Mouse (Mus musculus): ENCODE measurements around the gene Socs1. TPM values are rescaled to one million over a fixed set of nuclear protein-coding genes. Genes with fewer than 3 reads are reported as not detected.

Gene Socs1
- polyA plus RNA-seq, 1 experiment from 2014 or later = 4.0 TPM

DNA sequence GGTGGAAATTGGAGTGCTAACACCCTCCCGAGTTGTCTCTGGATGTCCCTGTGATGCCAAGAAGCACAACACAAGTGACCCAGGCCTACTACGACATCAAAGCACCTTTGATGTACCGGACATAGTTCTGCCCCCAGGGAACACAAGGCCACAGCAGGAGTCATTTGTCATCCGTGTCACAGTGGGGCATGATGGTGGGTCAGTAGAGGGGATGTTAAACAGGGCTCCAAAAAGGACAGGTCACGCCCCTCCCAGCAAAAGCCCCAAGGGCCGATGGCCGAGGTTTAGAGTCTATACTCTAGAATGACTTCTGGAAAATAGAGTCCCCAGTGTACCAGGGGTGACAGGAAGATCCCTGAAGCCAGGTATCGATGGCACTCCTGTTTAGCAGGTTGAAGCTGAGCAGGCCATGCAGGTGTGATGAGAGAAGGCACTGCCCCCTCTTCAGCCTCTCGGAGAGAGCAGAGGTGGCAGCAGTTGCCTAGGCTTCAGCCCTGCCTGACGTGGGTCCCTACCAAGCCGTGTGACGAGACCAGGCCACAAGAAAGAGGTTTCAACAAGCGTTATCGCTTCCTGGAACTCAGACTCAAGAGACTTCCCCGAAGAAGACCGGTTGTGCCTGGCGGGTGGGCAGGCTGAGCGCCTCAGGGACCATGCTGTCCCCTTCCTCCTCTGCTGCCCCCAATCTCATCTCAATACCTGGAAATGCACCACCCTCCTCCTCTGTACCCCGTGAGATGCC lies 13.4 kb downstream of the Socs1 start:
- Histone ChIP-seq H3K4me1 (ENCODE audit: control insufficient read depth in 2 of 2, insufficient read depth in 2 of 2, low read length in 2 of 2) (peaks cover 11 to 12% of the 10 kb centered on the region in 2 experiments), H3K27me3 (ENCODE audit: control insufficient read depth, insufficient read depth, low read length) (no peaks in the 10 kb centered on the region), H3K4me2 (ENCODE audit: low read length) (no peak overlapping the region), H3K27ac (replicated peaks in 1 of 2; ENCODE audit: control insufficient read depth in 1 of 2, insufficient read depth in 1 of 2, low read depth in 2 of 2, low read length in 2 of 2) (no peak overlapping the region), H3K9me3 (ENCODE audit: control insufficient read depth, low read length) (no peaks in the 10 kb centered on the region), H3K9ac (ENCODE audit: low read length) (no peak overlapping the region), H3K4me3 (ENCODE audit: control insufficient read depth in 1 of 2, insufficient read depth in 1 of 2, low read depth in 1 of 2, low read length in 2 of 2) (no peak overlapping the region), H3K36me3 (ENCODE audit: control insufficient read depth, insufficient read depth, low read length) (no peaks in the 10 kb centered on the region)
- 66% methylated on average over 19 of the region's 19 CpGs for WGBS
- no peak for ATAC-seq (ENCODE audit: insufficient number of reproducible peaks, insufficient read depth, low FRiP score, low read depth)

DNA sequence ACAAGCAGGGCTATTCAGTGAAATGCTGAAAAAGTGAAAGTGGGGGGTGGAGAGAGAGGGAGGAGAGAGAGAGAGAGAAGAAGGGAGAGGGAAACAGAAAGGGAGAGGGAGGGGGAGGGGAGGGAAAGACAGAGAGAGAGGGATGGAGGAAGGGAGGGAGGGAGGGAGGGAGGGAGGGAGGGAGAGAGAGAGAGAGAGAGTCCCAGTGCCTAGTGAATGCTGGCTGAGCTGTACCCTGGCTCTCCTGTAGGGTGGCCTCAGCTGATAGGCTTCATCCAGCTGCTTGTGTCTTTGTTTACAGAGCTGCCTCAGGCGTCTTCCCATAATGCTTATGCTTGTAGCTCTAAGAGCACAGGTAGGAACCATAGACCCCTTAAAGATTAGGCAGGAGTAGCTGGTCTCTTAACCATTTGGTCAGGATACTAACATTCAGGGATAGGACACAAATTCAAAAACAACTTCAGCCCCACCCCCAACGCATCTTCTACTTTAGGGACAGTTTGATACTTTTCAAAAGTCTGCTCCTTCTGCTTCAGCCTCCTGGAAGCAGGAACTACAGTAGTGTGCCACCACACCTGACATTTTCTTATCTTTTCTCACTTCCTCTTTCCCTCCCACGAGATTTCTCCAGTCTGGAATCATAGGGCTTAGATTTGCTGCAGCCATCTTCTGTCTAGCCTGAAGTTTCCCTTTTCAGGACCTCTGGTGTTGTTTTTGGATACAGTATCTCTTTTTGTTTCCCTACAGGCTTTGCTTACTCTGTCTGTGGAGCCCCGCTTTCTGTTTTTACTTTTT lies 14.6 kb downstream of the Socs1 start:
- Histone ChIP-seq H3K36me3 (ENCODE audit: control insufficient read depth, insufficient read depth, low read length) (no peaks in the 10 kb centered on the region), H3K4me1 (ENCODE audit: control insufficient read depth in 2 of 2, insufficient read depth in 2 of 2, low read length in 2 of 2) (peaks cover 4 to 12% of the 10 kb centered on the region in 2 experiments; a peak in 2 of 4 replicates), H3K4me3 (ENCODE audit: control insufficient read depth in 1 of 2, insufficient read depth in 1 of 2, low read depth in 1 of 2, low read length in 2 of 2) (no peak overlapping the region), H3K9ac (ENCODE audit: low read length) (no peak overlapping the region), H3K4me2 (ENCODE audit: low read length) (no peak overlapping the region), H3K27ac (replicated peaks in 1 of 2; ENCODE audit: control insufficient read depth in 1 of 2, insufficient read depth in 1 of 2, low read depth in 2 of 2, low read length in 2 of 2) (no peak overlapping the region), H3K9me3 (ENCODE audit: control insufficient read depth, low read length) (no peaks in the 10 kb centered on the region), H3K27me3 (ENCODE audit: control insufficient read depth, insufficient read depth, low read length) (no peaks in the 10 kb centered on the region)
- no peak for ATAC-seq (ENCODE audit: insufficient number of reproducible peaks, insufficient read depth, low FRiP score, low read depth)
- 52% methylated on average over 4 of the region's 4 CpGs for WGBS

DNA sequence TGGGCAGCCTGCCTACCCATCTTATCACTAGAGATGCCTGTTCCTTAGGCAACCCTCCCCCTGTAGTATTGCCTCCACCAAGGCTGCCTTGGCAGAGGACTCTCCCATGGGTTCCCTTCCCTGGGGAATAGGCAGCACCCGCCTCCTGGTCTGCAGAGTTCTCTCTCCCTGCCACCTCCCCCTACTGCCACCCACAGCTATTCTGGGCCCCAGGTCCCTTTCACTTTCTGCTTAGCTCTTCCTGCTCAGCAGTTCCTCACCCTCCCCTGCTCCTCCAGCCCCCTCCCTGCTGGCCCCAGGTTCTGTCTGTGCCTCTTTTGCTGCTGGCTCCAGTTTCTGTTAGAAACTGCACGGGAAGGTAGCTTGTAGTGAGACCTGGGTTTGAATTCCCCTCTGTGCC lies 15.7 kb downstream of the Socs1 start:
- 32% methylated on average over 2 of the region's 2 CpGs for WGBS
- no peak overlapping the region for H3K27ac ChIP-seq (replicated peaks in 1 of 2; ENCODE audit: control insufficient read depth in 1 of 2, insufficient read depth in 1 of 2, low read depth in 2 of 2, low read length in 2 of 2)

DNA sequence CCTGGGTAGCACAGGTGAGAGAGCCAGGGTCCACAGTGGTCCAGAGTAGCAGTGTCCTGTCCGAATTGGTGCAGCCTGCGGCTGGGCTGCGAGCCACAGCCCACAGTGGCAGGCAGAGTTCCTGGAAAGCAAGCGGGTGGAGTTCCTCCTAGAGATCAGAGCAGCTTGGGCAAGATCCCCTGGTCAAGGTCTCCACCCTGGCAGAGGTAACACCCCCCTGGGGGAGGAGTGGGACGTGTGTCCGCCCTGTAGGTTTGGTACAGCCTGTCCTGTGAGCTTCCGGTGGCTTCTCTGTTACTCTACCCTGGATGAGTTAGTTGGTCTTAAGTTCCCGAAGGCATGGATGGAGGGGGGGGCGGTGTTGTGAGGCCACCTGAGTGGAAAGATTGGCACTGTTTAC lies 16.5 kb downstream of the Socs1 start:
- no peaks in the 10 kb centered on the region for H3K36me3 ChIP-seq (ENCODE audit: control insufficient read depth, insufficient read depth, low read length)
- 55% methylated on average over 9 of the region's 9 CpGs for WGBS
- no peak overlapping the region for H3K9ac ChIP-seq (ENCODE audit: low read length)
- no peaks in the 10 kb centered on the region for H3K9me3 ChIP-seq (ENCODE audit: control insufficient read depth, low read length)
- no peak overlapping the region for H3K4me2 ChIP-seq (ENCODE audit: low read length)
- H3K27me3 ChIP-seq (ENCODE audit: control insufficient read depth, insufficient read depth, low read length) = no peaks in the 10 kb centered on the region
- peaks cover 4 to 12% of the 10 kb centered on the region in 2 experiments; a peak in 2 of 4 replicates for H3K4me1 ChIP-seq (ENCODE audit: control insufficient read depth in 2 of 2, insufficient read depth in 2 of 2, low read length in 2 of 2)
- H3K27ac ChIP-seq (replicated peaks in 1 of 2; ENCODE audit: control insufficient read depth in 1 of 2, insufficient read depth in 1 of 2, low read depth in 2 of 2, low read length in 2 of 2) = no peak overlapping the region
- no peak overlapping the region for H3K4me3 ChIP-seq (ENCODE audit: control insufficient read depth in 1 of 2, insufficient read depth in 1 of 2, low read depth in 1 of 2, low read length in 2 of 2)
- ATAC-seq (ENCODE audit: insufficient number of reproducible peaks, insufficient read depth, low FRiP score, low read depth) = no peak

More for the DNA sequence above, 15.7 kb downstream of the Socs1 start:
- no peak for ATAC-seq (ENCODE audit: insufficient number of reproducible peaks, insufficient read depth, low FRiP score, low read depth)
- no peak overlapping the region for H3K4me3 ChIP-seq (ENCODE audit: control insufficient read depth in 1 of 2, insufficient read depth in 1 of 2, low read depth in 1 of 2, low read length in 2 of 2)
- no peak overlapping the region for H3K9ac ChIP-seq (ENCODE audit: low read length)
- H3K9me3 ChIP-seq (ENCODE audit: control insufficient read depth, low read length) = no peaks in the 10 kb centered on the region
- peaks cover 4 to 12% of the 10 kb centered on the region in 2 experiments; a peak in 2 of 4 replicates for H3K4me1 ChIP-seq (ENCODE audit: control insufficient read depth in 2 of 2, insufficient read depth in 2 of 2, low read length in 2 of 2)
- no peaks in the 10 kb centered on the region for H3K36me3 ChIP-seq (ENCODE audit: control insufficient read depth, insufficient read depth, low read length)
- no peak overlapping the region for H3K4me2 ChIP-seq (ENCODE audit: low read length)
- H3K27me3 ChIP-seq (ENCODE audit: control insufficient read depth, insufficient read depth, low read length) = no peaks in the 10 kb centered on the region

DNA sequence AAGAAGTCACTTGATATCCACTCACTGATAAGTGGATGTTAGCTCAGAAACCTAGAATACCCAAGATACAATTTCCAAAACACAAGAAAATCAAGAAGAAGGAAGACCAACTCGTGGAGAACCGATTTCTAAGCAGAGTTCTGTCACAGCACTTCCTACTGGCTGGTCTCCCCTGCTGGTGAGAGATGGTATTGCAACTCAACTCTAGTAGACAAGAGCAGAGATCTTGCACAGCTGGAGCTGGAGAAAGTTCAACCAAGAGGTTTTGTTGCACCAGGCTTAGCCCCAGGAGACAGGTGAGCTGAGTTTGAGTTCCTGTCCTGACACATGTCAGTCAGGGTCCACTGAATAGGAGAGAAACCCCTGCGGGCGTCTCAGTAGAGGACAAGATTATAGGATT lies 18.2 kb downstream of the Socs1 start:
- Histone ChIP-seq H3K4me3 (ENCODE audit: control insufficient read depth in 1 of 2, insufficient read depth in 1 of 2, low read depth in 1 of 2, low read length in 2 of 2) (no peak overlapping the region), H3K9me3 (ENCODE audit: control insufficient read depth, low read length) (no peaks in the 10 kb centered on the region), H3K27ac (replicated peaks in 1 of 2; ENCODE audit: control insufficient read depth in 1 of 2, insufficient read depth in 1 of 2, low read depth in 2 of 2, low read length in 2 of 2) (no peak overlapping the region), H3K27me3 (ENCODE audit: control insufficient read depth, insufficient read depth, low read length) (0 out of 2 replicates have a peak, but pooled peaks cover 2% of the 10 kb centered on the region), H3K4me2 (ENCODE audit: low read length) (no peak overlapping the region), H3K36me3 (ENCODE audit: control insufficient read depth, insufficient read depth, low read length) (no peaks in the 10 kb centered on the region), H3K9ac (ENCODE audit: low read length) (no peak overlapping the region), H3K4me1 (ENCODE audit: control insufficient read depth in 2 of 2, insufficient read depth in 2 of 2, low read length in 2 of 2) (peaks cover 4 to 12% of the 10 kb centered on the region in 2 experiments; a peak in 2 of 4 replicates)
- ATAC-seq (ENCODE audit: insufficient number of reproducible peaks, insufficient read depth, low FRiP score, low read depth) = no peak
- 38% methylated on average over 4 of the region's 4 CpGs for WGBS

DNA sequence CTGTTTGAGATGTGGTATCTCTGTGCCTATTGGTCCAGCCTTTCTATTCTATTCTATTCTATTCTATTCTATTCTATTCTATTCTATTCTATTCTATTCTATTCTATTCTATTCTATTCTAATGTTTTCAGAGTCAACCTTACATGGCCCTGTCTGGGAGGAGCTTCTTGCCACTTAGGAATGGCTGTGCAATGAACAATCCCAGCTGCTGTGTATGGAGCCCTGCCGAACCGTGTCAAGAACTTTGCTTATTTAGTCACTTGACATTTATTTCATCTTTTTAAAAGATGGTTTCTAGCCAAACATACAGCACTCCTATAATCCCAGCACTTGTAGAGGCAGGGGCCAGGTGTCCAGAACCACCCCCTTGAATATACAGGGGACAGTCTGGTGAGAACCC lies 21.0 kb downstream of the Socs1 start:
- WGBS = 58% methylated on average over 2 of the region's 2 CpGs
- ATAC-seq (ENCODE audit: insufficient number of reproducible peaks, insufficient read depth, low FRiP score, low read depth) = no peak
- peaks cover 0 to 5% of the 10 kb centered on the region in 2 experiments; a peak in 2 of 4 replicates for H3K4me1 ChIP-seq (ENCODE audit: control insufficient read depth in 2 of 2, insufficient read depth in 2 of 2, low read length in 2 of 2)
- H3K27ac ChIP-seq (replicated peaks in 1 of 2; ENCODE audit: control insufficient read depth in 1 of 2, insufficient read depth in 1 of 2, low read depth in 2 of 2, low read length in 2 of 2) = no peak overlapping the region
- no peaks in the 10 kb centered on the region for H3K36me3 ChIP-seq (ENCODE audit: control insufficient read depth, insufficient read depth, low read length)
- H3K4me2 ChIP-seq (ENCODE audit: low read length) = no peak overlapping the region
- H3K4me3 ChIP-seq (ENCODE audit: control insufficient read depth in 1 of 2, insufficient read depth in 1 of 2, low read depth in 1 of 2, low read length in 2 of 2) = no peak overlapping the region
- H3K9ac ChIP-seq (ENCODE audit: low read length) = no peak overlapping the region
- H3K27me3 ChIP-seq (ENCODE audit: control insufficient read depth, insufficient read depth, low read length) = 0 out of 2 replicates have a peak, but pooled peaks cover 3% of the 10 kb centered on the region
- H3K9me3 ChIP-seq (ENCODE audit: control insufficient read depth, low read length) = no peaks in the 10 kb centered on the region

DNA sequence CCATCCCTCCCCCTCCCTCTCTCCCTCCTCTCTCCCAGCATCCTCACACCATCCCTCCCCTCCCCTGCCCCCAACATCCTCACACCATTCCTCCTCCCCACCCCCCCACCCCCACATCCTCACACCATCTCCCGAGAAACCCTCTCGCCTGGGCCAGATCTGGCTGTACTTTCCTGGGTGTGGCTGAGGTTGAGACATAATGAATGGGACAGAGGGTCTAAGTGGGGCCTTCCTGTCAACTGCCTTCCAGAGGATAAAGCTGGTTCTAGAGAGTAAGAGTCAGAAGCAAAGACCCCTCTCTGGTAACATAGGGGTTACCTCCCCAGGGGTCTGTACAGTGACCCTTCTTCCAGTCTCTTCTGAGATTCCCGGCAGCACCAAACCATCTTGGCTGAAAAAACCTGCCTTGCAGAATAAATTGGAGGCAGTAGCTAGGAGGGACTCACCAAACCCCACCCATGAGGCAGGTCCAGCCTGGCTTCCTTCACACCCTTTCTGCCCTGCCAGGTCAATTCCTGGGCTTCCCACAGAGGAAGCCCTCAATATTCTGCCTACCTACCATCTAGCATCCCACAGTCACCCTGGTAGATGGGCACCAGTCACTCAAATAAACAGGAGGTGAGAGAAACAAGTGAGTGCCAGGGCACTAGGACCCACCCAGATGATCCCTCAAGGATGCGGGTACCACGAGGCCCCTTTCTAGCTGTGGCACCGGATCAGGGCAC lies 21.6 kb downstream of the Socs1 start:
- Histone ChIP-seq H3K4me3 (ENCODE audit: control insufficient read depth in 1 of 2, insufficient read depth in 1 of 2, low read depth in 1 of 2, low read length in 2 of 2) (no peak overlapping the region), H3K4me1 (ENCODE audit: control insufficient read depth in 2 of 2, insufficient read depth in 2 of 2, low read length in 2 of 2) (peaks cover 0 to 5% of the 10 kb centered on the region in 2 experiments; a peak in 2 of 4 replicates), H3K9me3 (ENCODE audit: control insufficient read depth, low read length) (no peaks in the 10 kb centered on the region), H3K27me3 (ENCODE audit: control insufficient read depth, insufficient read depth, low read length) (0 out of 2 replicates have a peak, but pooled peaks cover 3% of the 10 kb centered on the region), H3K27ac (replicated peaks in 1 of 2; ENCODE audit: control insufficient read depth in 1 of 2, insufficient read depth in 1 of 2, low read depth in 2 of 2, low read length in 2 of 2) (no peak overlapping the region), H3K4me2 (ENCODE audit: low read length) (no peak overlapping the region), H3K9ac (ENCODE audit: low read length) (no peak overlapping the region), H3K36me3 (ENCODE audit: control insufficient read depth, insufficient read depth, low read length) (no peaks in the 10 kb centered on the region)
- WGBS = 53% methylated on average over 6 of the region's 6 CpGs
- ATAC-seq (ENCODE audit: insufficient number of reproducible peaks, insufficient read depth, low FRiP score, low read depth) = no peak
